Mouse (Mus musculus) neural tube, embryonic 13.5 days (tissue): ENCODE measurements at regions not wholly inside any gene's neighbourhood (a gene's known extent, or its start where the extent isn't known, plus 50 kb on each side); places are given as distances from the start of the nearest gene placed in this dataset.

ENCODE experiments used
- ATAC-seq: fragments of 200-750 bp; cut with Nextera tagmentation; 2 replicates; pipeline ENCODE4 v1.8.0; 2017; ENCODE audit warnings: low read depth, mild to moderate bottlenecking, moderate TSS enrichment, moderate library complexity
- H3K27ac ChIP-seq: fragments of 300-500 bp; sonication (generic); replicated peaks from 2 replicates; pipeline ENCODE4 v1.5.1; 2015; ENCODE audit warnings: moderate library complexity, mild to moderate bottlenecking, inconsistent platforms
- H3K27me3 ChIP-seq: fragments of 300-500 bp; sonication (generic); 2 replicates; pipeline ENCODE4 v1.6.1; 2015; ENCODE audit warnings: mild to moderate bottlenecking, inconsistent platforms
- H3K36me3 ChIP-seq: fragments of 300-500 bp; sonication (generic); 2 replicates; pipeline ENCODE4 v1.6.1; 2015; ENCODE audit warnings: mild to moderate bottlenecking, inconsistent platforms
- H3K4me1 ChIP-seq: fragments of 300-500 bp; sonication (generic); replicated peaks from 2 replicates; pipeline ENCODE4 v1.6.1; 2015; ENCODE audit warnings: inconsistent platforms
- H3K4me2 ChIP-seq: fragments of 300-500 bp; sonication (generic); 2 replicates; pipeline ENCODE4 v1.6.1; 2015; ENCODE audit warnings: inconsistent platforms, mild to moderate bottlenecking, moderate library complexity
- H3K4me3 ChIP-seq: fragments of 300-500 bp; sonication (generic); 2 replicates; pipeline ENCODE4 v1.5.1; 2015; ENCODE audit warnings: mild to moderate bottlenecking, inconsistent platforms
- H3K9ac ChIP-seq: fragments of 300-500 bp; sonication (generic); 2 replicates; pipeline ENCODE4 v1.6.1; 2015; ENCODE audit warnings: moderate library complexity, mild to moderate bottlenecking, inconsistent platforms
- H3K9me3 ChIP-seq: fragments of 300-500 bp; sonication (generic); 2 replicates; pipeline ENCODE4 v1.6.1; 2016; ENCODE audit warnings: inconsistent platforms
- WGBS: fragments of 180-500 bp; shearing (Covaris S2); methylation state at CpG from one replicate; pipeline ENCODE4 v1.1.7; 2015; 5-methylcytosine and 5-hydroxymethylcytosine counted together

DNA sequence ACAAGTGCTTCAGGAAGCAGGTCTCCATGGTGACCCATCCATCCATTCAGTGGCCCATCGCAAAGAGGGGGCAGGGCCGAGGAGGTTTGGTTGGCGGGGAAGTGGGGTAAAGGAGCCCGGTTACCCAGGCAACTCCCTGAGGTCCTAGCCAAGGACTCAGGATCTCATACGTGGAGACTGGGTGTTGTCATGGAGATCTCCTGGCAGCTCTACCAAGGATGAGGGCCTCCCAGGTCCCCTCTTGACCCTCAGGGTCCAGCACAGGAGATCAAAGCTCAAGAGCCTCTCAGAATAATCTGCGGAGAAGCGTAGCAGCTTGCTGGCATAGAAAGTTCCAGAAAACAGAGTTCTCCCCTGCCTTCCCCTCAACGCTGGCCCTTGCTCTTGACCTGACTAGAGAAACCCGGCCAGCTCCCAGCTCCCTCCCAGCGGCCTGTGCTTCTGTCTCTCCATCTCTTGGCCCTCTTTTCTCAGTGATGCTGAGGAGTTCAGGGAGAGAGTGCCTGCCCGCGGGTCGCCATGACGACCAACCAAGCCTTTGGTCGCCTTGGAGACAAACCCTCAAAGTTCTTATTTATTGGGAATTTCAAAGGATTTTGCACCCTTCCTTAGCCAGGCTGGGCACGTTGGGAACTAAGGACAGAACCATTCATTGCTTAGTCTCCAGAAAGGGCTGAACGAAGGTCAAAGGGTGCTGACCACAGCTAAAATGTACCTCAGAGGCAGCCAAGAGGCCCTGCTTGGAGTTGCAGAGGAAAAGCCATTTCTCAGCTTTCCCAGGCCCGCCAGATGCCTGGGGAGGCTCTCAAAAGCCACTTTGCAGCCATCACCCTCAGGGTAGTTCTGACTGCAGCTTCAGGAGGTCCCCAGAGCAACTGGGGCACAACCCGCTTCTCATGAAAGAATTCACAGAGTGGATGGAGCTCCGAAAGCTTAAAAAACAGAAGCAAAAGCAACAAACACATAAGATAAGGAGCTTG lies 60.0 kb downstream of the Ubiad1 start:
- H3K4me2 ChIP-seq: no peak overlapping the region
- no peaks in the 10 kb centered on the region for H3K9me3 ChIP-seq
- ATAC-seq: peak; percentile 87
- no peaks in the 10 kb centered on the region for H3K36me3 ChIP-seq
- 10% methylated on average over 20 of the region's 20 CpGs for WGBS
- peak overlapping the region; percentile 82 for H3K27ac ChIP-seq
- H3K27me3 ChIP-seq: no peaks in the 10 kb centered on the region
- peaks cover 40% of the 10 kb centered on the region for H3K4me1 ChIP-seq
- H3K4me3 ChIP-seq: no peak overlapping the region
- H3K9ac ChIP-seq: no peak overlapping the region

GRCm38 (mm10) chr4:148380562-148380961 lies 64.0 kb downstream of the Ubiad1 start:
- Histone ChIP-seq H3K27me3 (no peaks in the 10 kb centered on the region), H3K27ac (no peak overlapping the region), H3K4me3 (no peak overlapping the region), H3K4me1 (peaks cover 55% of the 10 kb centered on the region), H3K9me3 (no peaks in the 10 kb centered on the region), H3K4me2 (no peak overlapping the region), H3K36me3 (no peaks in the 10 kb centered on the region), H3K9ac (no peak overlapping the region)
- ATAC-seq: no peak
- 90% methylated on average over 6 of the region's 6 CpGs for WGBS

GRCm38 (mm10) chr4:148378491-148378890 lies 66.1 kb downstream of the Ubiad1 start:
- ATAC-seq: no peak
- Histone ChIP-seq H3K27me3 (no peaks in the 10 kb centered on the region), H3K9ac (no peak overlapping the region), H3K27ac (no peak overlapping the region), H3K9me3 (no peaks in the 10 kb centered on the region), H3K4me2 (no peak overlapping the region), H3K4me1 (peaks cover 38% of the 10 kb centered on the region), H3K36me3 (no peaks in the 10 kb centered on the region), H3K4me3 (no peak overlapping the region)
- WGBS: 67% methylated on average over 11 of the region's 11 CpGs

DNA sequence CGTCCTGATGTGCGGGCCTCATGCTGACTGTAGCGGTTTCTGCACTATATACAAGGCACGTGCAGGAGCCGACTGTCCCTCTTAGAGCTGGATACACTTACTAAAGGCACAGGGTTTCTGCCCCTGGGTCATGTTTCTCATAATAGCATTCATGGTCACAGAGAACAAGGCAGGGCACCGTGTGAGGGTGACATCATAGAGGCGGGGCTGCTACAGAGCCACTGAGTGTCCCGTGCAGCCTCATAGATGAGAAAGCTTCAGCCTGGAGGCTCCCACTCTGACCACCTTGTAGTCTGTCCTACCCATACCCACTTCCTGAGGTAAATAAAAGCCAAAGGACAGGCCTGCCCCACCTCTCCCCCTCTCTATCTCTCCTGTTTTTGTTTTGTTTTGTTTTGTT lies 67.2 kb downstream of the Ubiad1 start:
- peaks cover 45% of the 10 kb centered on the region for H3K4me1 ChIP-seq
- H3K9me3 ChIP-seq: no peaks in the 10 kb centered on the region
- no peak overlapping the region for H3K4me3 ChIP-seq
- WGBS: 28% methylated on average over 8 of the region's 8 CpGs
- no peaks in the 10 kb centered on the region for H3K27me3 ChIP-seq
- ATAC-seq: peak; percentile 51; the same call in 1 of the 2 replicates
- H3K27ac ChIP-seq: 0 out of 2 replicates have a peak overlapping the region, but pooled peaks have one; percentile 13
- no peak overlapping the region for H3K9ac ChIP-seq
- H3K36me3 ChIP-seq: no peaks in the 10 kb centered on the region
- H3K4me2 ChIP-seq: no peak overlapping the region

DNA sequence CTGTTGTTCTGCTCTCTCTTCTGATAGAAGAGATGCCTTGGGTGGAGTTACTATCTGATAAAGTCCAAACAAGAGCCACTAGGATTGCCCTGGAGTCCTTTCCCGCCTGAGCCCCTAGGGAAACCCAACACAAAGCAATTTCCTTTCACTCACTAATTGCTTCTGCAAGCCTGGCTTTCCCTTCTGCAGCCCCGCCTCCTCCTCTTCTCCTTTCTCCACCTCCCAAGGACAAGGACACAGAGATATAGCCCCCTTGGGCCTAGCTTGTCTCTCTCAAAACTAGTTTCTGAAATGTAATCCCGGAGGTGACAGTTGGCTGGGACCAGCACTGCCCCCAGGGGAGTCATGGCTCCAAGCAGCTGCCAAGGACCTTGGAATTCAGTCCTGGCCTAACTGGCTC lies 68.1 kb downstream of the Ubiad1 start:
- Histone ChIP-seq H3K27ac (0 out of 2 replicates have a peak overlapping the region, but pooled peaks have one; percentile 9), H3K27me3 (no peaks in the 10 kb centered on the region), H3K9me3 (no peaks in the 10 kb centered on the region), H3K36me3 (no peaks in the 10 kb centered on the region), H3K9ac (no peak overlapping the region), H3K4me2 (no peak overlapping the region), H3K4me3 (no peak overlapping the region), H3K4me1 (peaks cover 45% of the 10 kb centered on the region)
- 12% methylated on average over 3 of the region's 3 CpGs for WGBS
- ATAC-seq: peak; percentile 12; the same call in 1 of the 2 replicates

GRCm38 (mm10) chr4:148371489-148371888 lies 73.1 kb downstream of the Ubiad1 start:
- ATAC-seq: no peak
- WGBS: 73% methylated on average over 7 of the region's 7 CpGs
- no peaks in the 10 kb centered on the region for H3K27me3 ChIP-seq

DNA sequence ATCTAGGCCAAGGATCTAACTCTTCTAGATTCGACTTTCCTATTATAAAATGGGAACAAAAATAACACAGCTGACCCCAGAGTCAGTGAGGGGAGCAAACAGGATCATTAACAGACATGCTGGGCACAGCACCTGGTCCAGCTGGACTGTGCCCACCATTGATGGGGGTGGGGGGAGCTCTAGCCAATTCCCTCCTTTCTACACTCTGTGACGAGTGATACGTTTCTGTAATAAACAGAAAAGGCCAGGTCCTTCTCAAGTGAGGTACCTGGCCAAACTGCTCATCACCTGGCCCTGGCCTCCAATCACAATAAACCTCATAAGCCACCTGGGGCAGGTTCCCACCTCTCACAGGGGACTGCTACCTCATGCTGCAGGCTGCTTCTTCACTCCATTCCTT lies 76.9 kb downstream of the Ubiad1 start:
- Histone ChIP-seq H3K4me1 (0 out of 2 replicates have a peak, but pooled peaks cover 6% of the 10 kb centered on the region), H3K27ac (no peak overlapping the region), H3K4me3 (no peak overlapping the region), H3K27me3 (no peaks in the 10 kb centered on the region), H3K36me3 (no peaks in the 10 kb centered on the region), H3K9ac (no peak overlapping the region), H3K4me2 (no peak overlapping the region), H3K9me3 (0 out of 2 replicates have a peak, but pooled peaks cover 3% of the 10 kb centered on the region)
- 84% methylated on average over 3 of the region's 3 CpGs for WGBS
- ATAC-seq: no peak

More at GRCm38 (mm10) chr4:148371489-148371888, 73.1 kb downstream of the Ubiad1 start:
- H3K9ac ChIP-seq: no peak overlapping the region
- H3K4me1 ChIP-seq: peaks cover 22% of the 10 kb centered on the region
- H3K9me3 ChIP-seq: 0 out of 2 replicates have a peak, but pooled peaks cover 3% of the 10 kb centered on the region
- H3K27ac ChIP-seq: no peak overlapping the region
- H3K4me3 ChIP-seq: no peak overlapping the region
- H3K4me2 ChIP-seq: no peak overlapping the region
- no peaks in the 10 kb centered on the region for H3K36me3 ChIP-seq

DNA sequence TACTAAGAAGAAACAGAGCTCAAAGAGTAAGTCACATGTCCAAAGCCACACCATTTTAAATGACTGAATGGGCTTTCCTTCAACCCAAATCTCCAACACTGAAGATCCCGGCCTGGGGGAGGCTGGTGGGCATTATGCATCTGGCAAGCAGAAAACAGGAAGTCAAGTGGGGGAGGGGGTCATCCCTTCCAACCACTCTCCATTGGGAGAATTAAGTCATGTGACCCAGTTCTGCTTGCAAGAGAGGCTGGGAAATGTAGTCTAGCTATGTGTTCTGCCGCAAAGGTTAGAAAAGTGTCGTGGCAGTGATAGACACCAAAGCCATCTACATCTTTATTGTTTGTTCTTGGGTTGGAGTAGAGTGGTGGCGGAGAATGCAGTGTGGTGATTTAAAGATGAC lies 78.0 kb upstream of the Disp3 start:
- Histone ChIP-seq H3K4me2 (no peak overlapping the region), H3K36me3 (no peaks in the 10 kb centered on the region), H3K9ac (no peak overlapping the region), H3K27ac (no peak overlapping the region), H3K9me3 (0 out of 2 replicates have a peak, but pooled peaks cover 3% of the 10 kb centered on the region), H3K4me3 (no peak overlapping the region), H3K27me3 (no peaks in the 10 kb centered on the region), H3K4me1 (peaks cover 9% of the 10 kb centered on the region; the same call in 1 of the 2 replicates)
- ATAC-seq: peak; percentile 49
- 51% methylated on average over 4 of the region's 4 CpGs for WGBS

DNA sequence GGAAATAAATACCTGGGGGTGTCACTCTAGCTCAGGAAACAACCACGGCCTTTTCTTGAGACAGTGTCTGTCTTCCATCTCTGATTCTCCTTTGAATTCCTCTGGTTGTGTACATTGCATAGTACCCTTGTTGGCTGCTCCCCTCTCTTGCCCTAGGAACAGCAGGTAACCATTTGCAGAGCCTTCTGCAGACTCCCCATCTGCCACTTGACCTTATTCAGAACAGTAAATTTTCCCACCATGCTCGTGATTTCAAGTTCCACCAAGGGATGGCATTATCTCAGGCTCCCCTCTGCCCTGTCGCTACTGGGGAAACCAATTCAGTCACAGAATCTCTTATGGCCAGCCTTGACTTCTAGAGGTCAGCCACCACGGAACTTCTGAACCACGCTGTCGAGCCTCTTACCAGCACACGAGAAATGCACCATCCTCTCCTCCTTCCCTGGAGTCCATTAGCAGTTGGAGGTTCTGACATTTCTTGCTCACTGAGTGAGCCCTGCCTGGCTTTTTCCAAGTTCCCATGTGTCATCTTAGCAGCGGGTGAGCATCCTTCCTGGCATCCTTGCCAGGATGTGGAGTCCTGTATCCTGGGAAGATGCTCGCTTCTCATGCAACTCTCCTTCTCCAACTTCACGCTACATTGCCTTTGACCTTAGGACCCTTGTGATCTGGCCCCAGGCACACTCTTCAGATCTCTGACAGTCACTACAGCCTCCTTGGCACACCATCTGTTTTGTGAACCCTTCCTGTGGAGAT lies 75.8 kb upstream of the Disp3 start:
- 79% methylated on average over 10 of the region's 10 CpGs for whole genome bisulfite sequencing
- no peak overlapping the region for H3K4me3 ChIP-seq
- no peak for ATAC-seq
- H3K4me1 ChIP-seq: peaks cover 12% of the 10 kb centered on the region; the same call in 1 of the 2 replicates
- no peaks in the 10 kb centered on the region for H3K9me3 ChIP-seq
- no peaks in the 10 kb centered on the region for H3K27me3 ChIP-seq
- H3K36me3 ChIP-seq: no peaks in the 10 kb centered on the region
- no peak overlapping the region for H3K9ac ChIP-seq
- H3K4me2 ChIP-seq: no peak overlapping the region
- H3K27ac ChIP-seq: no peak overlapping the region

- 35% methylated on average over 9 of the region's 9 CpGs for WGBS
- Histone ChIP-seq H3K4me2 (no peak overlapping the region), H3K9ac (no peak overlapping the region), H3K27me3 (no peaks in the 10 kb centered on the region), H3K27ac (peak overlapping the region; percentile 64), H3K4me1 (peaks cover 34% of the 10 kb centered on the region), H3K9me3 (no peaks in the 10 kb centered on the region), H3K4me3 (no peak overlapping the region), H3K36me3 (no peaks in the 10 kb centered on the region)
- ATAC-seq: 0 out of 2 replicates have a peak, but pooled peaks have one; percentile 52
Observed at GRCm38 (mm10) chr4:148360931-148361330, 73.2 kb upstream of the Disp3 start.

GRCm38 (mm10) chr4:148358336-148358735 lies 70.6 kb upstream of the Disp3 start:
- Histone ChIP-seq H3K9me3 (no peaks in the 10 kb centered on the region), H3K4me3 (no peak overlapping the region), H3K36me3 (no peaks in the 10 kb centered on the region), H3K9ac (no peak overlapping the region), H3K4me1 (peaks cover 30% of the 10 kb centered on the region), H3K4me2 (no peak overlapping the region), H3K27me3 (no peaks in the 10 kb centered on the region), H3K27ac (0 out of 2 replicates have a peak overlapping the region, but pooled peaks have one; percentile 18)
- no peak for ATAC-seq
- 41% methylated on average over 4 of the region's 4 CpGs for WGBS

GRCm38 (mm10) chr4:148357221-148357621 lies 69.5 kb upstream of the Disp3 start:
- 55% methylated on average over 10 of the region's 10 CpGs for WGBS
- no peak for ATAC-seq
- H3K4me3 ChIP-seq: no peak overlapping the region

More at GRCm38 (mm10) chr4:148357221-148357621, 69.5 kb upstream of the Disp3 start:
- Histone ChIP-seq H3K9me3 (peaks cover 7% of the 10 kb centered on the region; the same call in 1 of the 2 replicates), H3K36me3 (no peaks in the 10 kb centered on the region), H3K9ac (no peak overlapping the region), H3K27me3 (no peaks in the 10 kb centered on the region), H3K4me1 (peaks cover 30% of the 10 kb centered on the region), H3K4me2 (no peak overlapping the region), H3K27ac (peak overlapping the region; percentile 33)
